Mouse (Mus musculus) hindlimb bud, embryonic 11.5 days (tissue): ENCODE measurements around the gene Pitx2.

Experiments
- DNase-seq: peaks from one replicate; pipeline ENCODE4 v3.0.0-alpha.2; 2012; ENCODE audit warnings: low read depth, low spot score; ENCODE audit errors: extremely low spot score

The Pitx2 gene

GRCm38 (mm10) chr3:129201681-129202255, 2.1 kb downstream of the Pitx2 start:
- no peak for DNase-seq

GRCm38 (mm10) chr3:129202871-129203740, 3.4 kb downstream of the Pitx2 start:
- DNase-seq = no peak

- DNase-seq = no peak
Observed at GRCm38 (mm10) chr3:129203761-129204440, 4.2 kb downstream of the Pitx2 start.

- DNase-seq = no peak
Observed at GRCm38 (mm10) chr3:129204441-129205313, 5.0 kb downstream of the Pitx2 start.

- DNase-seq = no peak
Observed at GRCm38 (mm10) chr3:129205481-129206175, 6.0 kb downstream of the Pitx2 start.

- no peak for DNase-seq
Observed at GRCm38 (mm10) chr3:129206776-129207175, 7.1 kb downstream of the Pitx2 start.

- DNase-seq = no peak
Observed at GRCm38 (mm10) chr3:129207231-129208030, 7.8 kb downstream of the Pitx2 start.

- DNase-seq = no peak
Observed at GRCm38 (mm10) chr3:129208031-129208380, 8.3 kb downstream of the Pitx2 start.

GRCm38 (mm10) chr3:129208421-129208820, 8.7 kb downstream of the Pitx2 start:
- DNase-seq = no peak

- no peak for DNase-seq
Observed at GRCm38 (mm10) chr3:129209266-129209665, 9.6 kb downstream of the Pitx2 start.

- DNase-seq = no peak
Observed at GRCm38 (mm10) chr3:129209771-129210170, 10.1 kb downstream of the Pitx2 start.

- no peak for DNase-seq
Observed at GRCm38 (mm10) chr3:129212038-129212645, 12.5 kb downstream of the Pitx2 start.

- DNase-seq = no peak
Observed at GRCm38 (mm10) chr3:129212807-129213206, 13.1 kb downstream of the Pitx2 start.

- DNase-seq = no peak
Observed at GRCm38 (mm10) chr3:129213633-129214145, 14.0 kb downstream of the Pitx2 start.

- DNase-seq = no peak
Observed at GRCm38 (mm10) chr3:129214146-129214665, 14.5 kb downstream of the Pitx2 start.

GRCm38 (mm10) chr3:129214666-129215161, 15.0 kb downstream of the Pitx2 start:
- DNase-seq = no peak

- DNase-seq = no peak
Observed at GRCm38 (mm10) chr3:129215241-129215750, 15.6 kb downstream of the Pitx2 start.

- no peak for DNase-seq
Observed at GRCm38 (mm10) chr3:129215751-129216331, 16.2 kb downstream of the Pitx2 start.
